Mouse (Mus musculus): ENCODE measurements around the gene Fam193b. TPM values are rescaled to one million over a fixed set of nuclear protein-coding genes. Genes with fewer than 3 reads are reported as not detected.

Gene Fam193b
- 48.3 and 56.3 TPM in 2 replicates for polyA plus RNA-seq (2015; fragmentation: Nextera tagmentation; extraction: Ambion mirVana)

DNA sequence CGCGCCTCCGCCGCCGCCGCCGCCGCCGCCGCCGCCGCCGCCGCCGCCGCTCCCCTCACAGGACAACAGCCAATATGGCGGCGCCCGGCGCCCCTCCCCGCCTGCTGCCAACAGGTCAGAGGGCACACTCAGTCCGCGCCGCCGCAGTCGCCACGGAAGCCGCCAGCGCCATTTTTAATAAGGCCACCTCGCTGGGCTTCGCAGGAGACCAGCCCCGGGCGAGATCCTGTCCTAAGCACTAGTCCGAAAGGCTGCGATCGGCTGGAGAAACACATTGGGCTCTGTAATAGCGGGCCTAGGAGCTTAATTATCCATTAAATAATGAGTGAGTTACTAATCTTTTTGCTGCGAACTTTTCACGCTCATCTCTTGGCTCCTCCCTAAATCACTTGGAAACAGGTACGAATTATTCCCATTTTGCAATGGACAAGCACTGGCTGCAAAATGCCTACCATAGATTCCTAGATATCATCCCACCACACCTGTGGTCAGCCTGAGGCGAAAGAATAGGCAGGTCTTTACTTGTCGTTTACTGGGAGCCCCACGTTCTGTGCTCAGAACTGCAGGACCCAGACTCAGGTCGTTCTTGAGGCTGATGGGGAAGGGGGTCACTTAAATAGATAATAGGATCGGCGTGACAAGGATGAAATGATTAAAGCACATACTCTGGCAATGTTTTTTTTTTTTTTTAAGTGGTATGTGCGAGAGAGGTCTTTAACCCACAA, at the start of gene Fam193b:
Gene Fam193b (minus strand): TSS at position 94 of the 725 bp plus-strand sequence.
- Histone ChIP-seq H3K4me3 (ENCODE audit: low read depth, low read length) (peak within 1 kb of the TSS; percentile 77), H3K9me3 (replicated peaks; ENCODE audit: control insufficient read depth, low read length, poor library complexity, severe bottlenecking) (no peaks in the 10 kb centered on the region), H3K27ac (ENCODE audit: low read length) (peak within 1 kb of the TSS; percentile 93), H3K4me1 (ENCODE audit: control insufficient read depth, insufficient read depth, low read length) (peaks cover 18% of the 10 kb centered on the region), H3K36me3 (ENCODE audit: control insufficient read depth, insufficient read depth, low read length) (no peaks in the 10 kb centered on the region), H3K4me2 (ENCODE audit: low read length) (peak within 1 kb of the TSS; percentile 95), H3K9ac (ENCODE audit: low read depth, low read length) (peak within 1 kb of the TSS; percentile 80), H3K27me3 (ENCODE audit: control insufficient read depth, insufficient read depth, low read depth, low read length) (no peaks in the 10 kb centered on the region)
- ATAC-seq: peak; percentile 90
- WGBS: 2% methylated on average over 28 of the region's 47 CpGs

GRCm38 (mm10) chr13:55620275-55620674, 49.4 kb upstream of the Fam193b start:
- 93% methylated on average over 2 of the region's 2 CpGs for WGBS

GRCm38 (mm10) chr13:55619328-55619727, 48.4 kb upstream of the Fam193b start:
- H3K9ac ChIP-seq (ENCODE audit: low read depth, low read length): no peak overlapping the region
- ATAC-seq: no peak
- no peak overlapping the region for H3K27ac ChIP-seq (ENCODE audit: low read length)
- peaks cover 13% of the 10 kb centered on the region for H3K4me1 ChIP-seq (ENCODE audit: control insufficient read depth, insufficient read depth, low read length)
- no peak overlapping the region for H3K4me3 ChIP-seq (ENCODE audit: low read depth, low read length)
- H3K9me3 ChIP-seq (replicated peaks; ENCODE audit: control insufficient read depth, low read length, poor library complexity, severe bottlenecking): no peaks in the 10 kb centered on the region; the same call in 1 of the 2 replicates
- no peaks in the 10 kb centered on the region for H3K36me3 ChIP-seq (ENCODE audit: control insufficient read depth, insufficient read depth, low read length)
- WGBS: 96% methylated on average over 4 of the region's 4 CpGs
- no peak overlapping the region for H3K4me2 ChIP-seq (ENCODE audit: low read length)
- H3K27me3 ChIP-seq (ENCODE audit: control insufficient read depth, insufficient read depth, low read depth, low read length): no peaks in the 10 kb centered on the region

More at GRCm38 (mm10) chr13:55620275-55620674, 49.4 kb upstream of the Fam193b start:
- no peak for ATAC-seq
- peaks cover 22% of the 10 kb centered on the region for H3K4me1 ChIP-seq (ENCODE audit: control insufficient read depth, insufficient read depth, low read length)
- H3K27ac ChIP-seq (ENCODE audit: low read length): no peak overlapping the region
- no peak overlapping the region for H3K4me2 ChIP-seq (ENCODE audit: low read length)
- H3K9ac ChIP-seq (ENCODE audit: low read depth, low read length): no peak overlapping the region
- H3K36me3 ChIP-seq (ENCODE audit: control insufficient read depth, insufficient read depth, low read length): 0 out of 2 replicates have a peak, but pooled peaks cover under 1% of the 10 kb centered on the region
- no peaks in the 10 kb centered on the region for H3K27me3 ChIP-seq (ENCODE audit: control insufficient read depth, insufficient read depth, low read depth, low read length)
- H3K4me3 ChIP-seq (ENCODE audit: low read depth, low read length): no peak overlapping the region
- H3K9me3 ChIP-seq (replicated peaks; ENCODE audit: control insufficient read depth, low read length, poor library complexity, severe bottlenecking): no peaks in the 10 kb centered on the region; the same call in 1 of the 2 replicates

GRCm38 (mm10) chr13:55613471-55613870, 42.6 kb upstream of the Fam193b start:
- Histone ChIP-seq H3K4me2 (ENCODE audit: low read length) (no peak overlapping the region), H3K4me1 (ENCODE audit: control insufficient read depth, insufficient read depth, low read length) (no peaks in the 10 kb centered on the region), H3K9ac (ENCODE audit: low read depth, low read length) (no peak overlapping the region), H3K9me3 (replicated peaks; ENCODE audit: control insufficient read depth, low read length, poor library complexity, severe bottlenecking) (no peaks in the 10 kb centered on the region; the same call in 1 of the 2 replicates), H3K4me3 (ENCODE audit: low read depth, low read length) (no peak overlapping the region), H3K27ac (ENCODE audit: low read length) (no peak overlapping the region), H3K36me3 (ENCODE audit: control insufficient read depth, insufficient read depth, low read length) (0 out of 2 replicates have a peak, but pooled peaks cover 9% of the 10 kb centered on the region), H3K27me3 (ENCODE audit: control insufficient read depth, insufficient read depth, low read depth, low read length) (no peaks in the 10 kb centered on the region)
- 59% methylated on average over 5 of the region's 5 CpGs for WGBS
- ATAC-seq: no peak

GRCm38 (mm10) chr13:55611996-55612395, 41.1 kb upstream of the Fam193b start:
- H3K4me2 ChIP-seq (ENCODE audit: low read length): no peak overlapping the region
- 90% methylated on average over 7 of the region's 7 CpGs for WGBS
- H3K4me3 ChIP-seq (ENCODE audit: low read depth, low read length): no peak overlapping the region
- H3K27me3 ChIP-seq (ENCODE audit: control insufficient read depth, insufficient read depth, low read depth, low read length): no peaks in the 10 kb centered on the region
- ATAC-seq: no peak
- H3K9me3 ChIP-seq (replicated peaks; ENCODE audit: control insufficient read depth, low read length, poor library complexity, severe bottlenecking): no peaks in the 10 kb centered on the region
- no peaks in the 10 kb centered on the region for H3K4me1 ChIP-seq (ENCODE audit: control insufficient read depth, insufficient read depth, low read length)
- peaks cover 20% of the 10 kb centered on the region for H3K36me3 ChIP-seq (ENCODE audit: control insufficient read depth, insufficient read depth, low read length)
- H3K9ac ChIP-seq (ENCODE audit: low read depth, low read length): no peak overlapping the region
- no peak overlapping the region for H3K27ac ChIP-seq (ENCODE audit: low read length)

- H3K4me1 ChIP-seq (ENCODE audit: control insufficient read depth, insufficient read depth, low read length): no peaks in the 10 kb centered on the region
- ATAC-seq: no peak
- WGBS: 90% methylated on average over 2 of the region's 2 CpGs
- no peak overlapping the region for H3K9ac ChIP-seq (ENCODE audit: low read depth, low read length)
- no peaks in the 10 kb centered on the region for H3K9me3 ChIP-seq (replicated peaks; ENCODE audit: control insufficient read depth, low read length, poor library complexity, severe bottlenecking)
- no peak overlapping the region for H3K27ac ChIP-seq (ENCODE audit: low read length)
- H3K27me3 ChIP-seq (ENCODE audit: control insufficient read depth, insufficient read depth, low read depth, low read length): no peaks in the 10 kb centered on the region
- peaks cover 24% of the 10 kb centered on the region for H3K36me3 ChIP-seq (ENCODE audit: control insufficient read depth, insufficient read depth, low read length)
- H3K4me2 ChIP-seq (ENCODE audit: low read length): no peak overlapping the region
- no peak overlapping the region for H3K4me3 ChIP-seq (ENCODE audit: low read depth, low read length)
These were observed 36.7 kb upstream of the Fam193b start for GRCm38 (mm10) chr13:55607624-55608006.

DNA sequence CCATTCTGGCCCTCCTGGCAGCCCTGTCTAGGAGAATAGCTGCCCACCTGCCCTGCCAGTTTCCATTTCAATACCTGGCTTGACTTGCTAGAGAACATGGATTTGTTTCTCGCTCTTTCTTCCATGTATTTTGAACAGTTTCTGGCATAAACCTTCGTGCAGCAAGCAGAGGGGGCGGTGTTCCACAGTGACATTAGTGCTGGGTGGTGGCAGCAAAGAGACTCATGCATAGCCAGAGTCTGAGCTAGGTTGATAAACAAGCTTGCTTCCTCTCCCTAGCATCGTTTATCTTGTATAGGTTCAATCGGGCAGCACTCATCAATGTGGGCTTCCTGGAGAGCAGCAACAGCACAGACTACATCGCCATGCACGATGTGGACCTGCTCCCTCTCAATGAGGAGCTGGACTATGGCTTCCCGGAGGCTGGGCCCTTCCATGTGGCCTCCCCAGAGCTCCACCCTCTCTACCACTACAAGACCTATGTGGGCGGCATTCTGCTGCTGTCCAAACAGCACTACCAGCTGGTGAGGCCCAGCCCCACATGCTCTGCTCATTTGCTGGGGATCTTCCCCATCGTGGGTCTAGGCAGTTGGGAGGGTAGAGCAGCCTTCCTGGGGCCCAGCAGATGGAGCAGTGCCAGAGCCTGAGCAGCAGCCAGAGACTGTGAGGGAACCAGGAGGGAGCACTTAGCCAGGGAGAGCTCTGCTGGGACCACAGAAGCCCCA, 36.1 kb upstream of the Fam193b start:
- H3K36me3 ChIP-seq (ENCODE audit: control insufficient read depth, insufficient read depth, low read length): peaks cover 24% of the 10 kb centered on the region
- no peaks in the 10 kb centered on the region for H3K9me3 ChIP-seq (replicated peaks; ENCODE audit: control insufficient read depth, low read length, poor library complexity, severe bottlenecking)
- H3K4me2 ChIP-seq (ENCODE audit: low read length): no peak overlapping the region
- H3K4me3 ChIP-seq (ENCODE audit: low read depth, low read length): no peak overlapping the region
- ATAC-seq: no peak
- H3K9ac ChIP-seq (ENCODE audit: low read depth, low read length): no peak overlapping the region
- H3K27ac ChIP-seq (ENCODE audit: low read length): no peak overlapping the region
- no peaks in the 10 kb centered on the region for H3K27me3 ChIP-seq (ENCODE audit: control insufficient read depth, insufficient read depth, low read depth, low read length)
- peaks cover 2% of the 10 kb centered on the region; the same call in 1 of the 2 replicates for H3K4me1 ChIP-seq (ENCODE audit: control insufficient read depth, insufficient read depth, low read length)
- 80% methylated on average over 10 of the region's 10 CpGs for WGBS

GRCm38 (mm10) chr13:55604606-55605005, 33.7 kb upstream of the Fam193b start:
- Histone ChIP-seq H3K9ac (ENCODE audit: low read depth, low read length) (no peak overlapping the region), H3K4me2 (ENCODE audit: low read length) (no peak overlapping the region), H3K9me3 (replicated peaks; ENCODE audit: control insufficient read depth, low read length, poor library complexity, severe bottlenecking) (no peaks in the 10 kb centered on the region), H3K4me3 (ENCODE audit: low read depth, low read length) (no peak overlapping the region), H3K36me3 (ENCODE audit: control insufficient read depth, insufficient read depth, low read length) (peaks cover 23% of the 10 kb centered on the region), H3K27ac (ENCODE audit: low read length) (no peak overlapping the region), H3K27me3 (ENCODE audit: control insufficient read depth, insufficient read depth, low read depth, low read length) (no peaks in the 10 kb centered on the region), H3K4me1 (ENCODE audit: control insufficient read depth, insufficient read depth, low read length) (peaks cover 18% of the 10 kb centered on the region)
- no peak for ATAC-seq
- WGBS: 95% methylated on average over 3 of the region's 3 CpGs

DNA sequence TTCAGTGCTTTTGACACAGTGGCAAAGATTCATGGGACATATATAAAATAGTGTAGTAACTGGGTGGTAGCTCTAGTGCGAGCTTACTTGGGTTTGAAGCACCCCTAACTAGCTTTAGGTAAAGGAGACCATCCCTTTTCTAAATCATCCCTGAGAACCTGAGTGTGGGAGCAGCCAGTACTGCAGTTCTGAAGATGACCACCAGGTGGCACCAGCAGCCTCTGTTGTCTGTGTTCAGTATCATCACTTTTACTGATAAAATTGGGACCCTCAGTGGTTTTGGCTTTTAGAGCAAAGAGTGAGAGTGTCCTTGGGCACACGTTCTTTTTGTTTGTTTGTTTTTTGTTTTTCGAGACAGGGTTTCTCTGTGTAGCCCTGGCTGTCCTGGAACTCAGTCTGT, 30.7 kb upstream of the Fam193b start:
- ATAC-seq: no peak
- no peaks in the 10 kb centered on the region for H3K27me3 ChIP-seq (ENCODE audit: control insufficient read depth, insufficient read depth, low read depth, low read length)
- peaks cover 21% of the 10 kb centered on the region for H3K4me1 ChIP-seq (ENCODE audit: control insufficient read depth, insufficient read depth, low read length)
- H3K9me3 ChIP-seq (replicated peaks; ENCODE audit: control insufficient read depth, low read length, poor library complexity, severe bottlenecking): no peaks in the 10 kb centered on the region
- no peak overlapping the region for H3K27ac ChIP-seq (ENCODE audit: low read length)
- 8% methylated on average over 3 of the region's 3 CpGs for WGBS
- H3K9ac ChIP-seq (ENCODE audit: low read depth, low read length): no peak overlapping the region
- H3K4me2 ChIP-seq (ENCODE audit: low read length): no peak overlapping the region; the same call in 1 of the 2 replicates
- no peak overlapping the region for H3K4me3 ChIP-seq (ENCODE audit: low read depth, low read length)
- peaks cover 13% of the 10 kb centered on the region for H3K36me3 ChIP-seq (ENCODE audit: control insufficient read depth, insufficient read depth, low read length)
